Mouse (Mus musculus) lung, postnatal 0 days (tissue): ENCODE results near the gene Exosc7. TPM values are rescaled to one million over a fixed set of nuclear protein-coding genes. Genes with fewer than 3 reads are reported as not detected.

Experiments
- ATAC-seq: fragments of 200-750 bp; cut with Nextera tagmentation; 2 replicates; pipeline ENCODE4 v1.8.0; 2017; ENCODE audit warnings: moderate library complexity
- DNase-seq: peaks from one replicate; pipeline ENCODE4 v3.0.0-alpha.2; 2016; ENCODE audit warnings: low spot score
- H3K27ac ChIP-seq: fragments of 300-500 bp; sonication (generic); 2 replicates; pipeline ENCODE4 v1.5.1; 2014; ENCODE audit warnings: antibody characterized with exemption, mild to moderate bottlenecking, low read length, mixed read lengths
- H3K27me3 ChIP-seq: fragments of 300-500 bp; sonication (generic); replicated peaks from 2 replicates; pipeline ENCODE4 v1.6.1; 2014; ENCODE audit warnings: low read length, mixed read lengths; ENCODE audit not compliant: insufficient read depth
- H3K36me3 ChIP-seq: fragments of 300-500 bp; sonication (generic); 2 replicates; pipeline ENCODE4 v1.6.1; 2014; ENCODE audit warnings: low read length, mixed read lengths; ENCODE audit not compliant: insufficient read depth
- H3K4me1 ChIP-seq: fragments of 300-500 bp; sonication (generic); 2 replicates; pipeline ENCODE4 v1.6.1; 2014; ENCODE audit warnings: antibody characterized with exemption, low read depth, low read length, mixed read lengths; ENCODE audit not compliant: insufficient read depth
- H3K4me2 ChIP-seq: fragments of 300-500 bp; sonication (generic); replicated peaks from 2 replicates; pipeline ENCODE4 v1.6.1; 2014; ENCODE audit warnings: low read depth, mild to moderate bottlenecking, low read length, moderate library complexity, mixed read lengths
- H3K4me3 ChIP-seq: fragments of 300-500 bp; sonication (generic); 2 replicates; pipeline ENCODE4 v1.5.1; 2014; ENCODE audit warnings: low read depth, low read length
- H3K9ac ChIP-seq: fragments of 300-500 bp; sonication (generic); replicated peaks from 2 replicates; pipeline ENCODE4 v1.6.1; 2014; ENCODE audit warnings: low read depth, mild to moderate bottlenecking
- H3K9me3 ChIP-seq: fragments of 300-500 bp; sonication (generic); 2 replicates; pipeline ENCODE4 v1.6.1; 2016; ENCODE audit warnings: low read length, mixed read lengths
- CTCF ChIP-seq: IDR thresholded peaks from 2 replicates; pipeline ENCODE4 v1.5.1; 2016; ENCODE audit warnings: antibody characterized with exemption, mild to moderate bottlenecking
- EP300 ChIP-seq: IDR thresholded peaks from 2 replicates; pipeline ENCODE4 v1.6.1; 2016; ENCODE audit warnings: antibody characterized with exemption, mild to moderate bottlenecking, control low read depth
- WGBS: fragments of 180-500 bp; shearing (Covaris S2); extraction: QIAGEN DNeasy Blood & Tissue Kit; methylation state at CpG from one replicate; pipeline ENCODE4 v1.1.7; 2014; 5-methylcytosine and 5-hydroxymethylcytosine counted together
- polyA plus RNA-seq: library from polyadenylated mRNA; unstranded; fragments of >200 nt; fragmentation: Nextera tagmentation; extraction: Ambion mirVana; gene quantifications from 2 replicates; pipeline ENCODE4 v1.2.1, GENCODE M21; 2015

Gene Exosc7
- polyA plus RNA-seq, 1 experiment from 2014 or later, result 145 TPM

DNA sequence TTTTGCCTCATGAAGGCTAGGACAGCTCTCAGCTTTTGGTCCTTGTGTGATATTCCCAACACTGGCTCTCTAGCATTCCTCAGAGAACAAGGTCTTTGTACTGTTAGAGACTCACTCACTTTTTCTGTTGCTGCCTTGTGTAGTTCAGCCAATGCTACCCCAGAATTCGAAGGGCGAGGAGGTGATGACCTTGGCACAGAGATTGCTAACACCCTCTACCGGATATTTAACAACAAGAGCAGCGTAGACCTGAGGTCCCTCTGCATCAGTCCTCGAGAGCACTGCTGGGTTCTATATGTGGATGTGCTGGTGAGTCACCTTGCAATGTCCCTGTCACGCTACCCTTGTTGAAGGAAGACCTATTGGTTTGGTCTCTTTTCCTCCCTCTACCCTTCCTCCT lies 14.6 kb downstream of the Exosc7 start:
- H3K4me3 ChIP-seq, result no peak overlapping the region
- ATAC-seq (no peak), DNase-seq (no peak)
- peaks cover 58% of the 10 kb centered on the region for H3K36me3 ChIP-seq
- H3K9ac ChIP-seq, result no peak overlapping the region
- no peaks in the 10 kb centered on the region for H3K27me3 ChIP-seq
- no peaks in the 10 kb centered on the region for H3K4me1 ChIP-seq
- no peak for TF ChIP-seq CTCF
- TF ChIP-seq EP300, result no peak
- no peaks in the 10 kb centered on the region for H3K9me3 ChIP-seq
- no peak overlapping the region for H3K27ac ChIP-seq
- WGBS, result 95% methylated on average over 6 of the region's 6 CpGs
- no peak overlapping the region for H3K4me2 ChIP-seq

DNA sequence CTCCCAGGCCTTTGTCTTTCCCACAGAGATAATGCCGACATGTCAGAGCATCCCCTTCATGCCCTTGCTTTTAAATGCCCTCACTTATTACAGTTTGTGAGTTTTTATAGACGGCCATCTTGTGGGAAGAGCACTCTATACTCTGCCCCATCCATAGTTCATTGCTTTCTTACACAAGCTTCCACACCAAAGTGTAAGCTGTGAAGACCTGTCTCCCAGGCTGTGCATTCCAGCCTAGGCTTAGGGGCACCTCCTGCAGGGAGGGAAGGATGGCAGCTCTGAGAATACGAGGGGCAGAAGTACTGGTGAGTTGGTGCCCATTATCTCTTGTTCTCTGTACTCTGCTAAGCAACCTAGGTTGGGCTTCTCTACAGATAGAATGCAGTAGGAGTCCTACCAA lies 20.0 kb downstream of the Exosc7 start:
- Histone ChIP-seq H3K27ac (no peak overlapping the region), H3K4me1 (no peaks in the 10 kb centered on the region), H3K4me3 (no peak overlapping the region), H3K36me3 (peaks cover 47% of the 10 kb centered on the region), H3K27me3 (no peaks in the 10 kb centered on the region), H3K9ac (no peak overlapping the region), H3K4me2 (no peak overlapping the region), H3K9me3 (no peaks in the 10 kb centered on the region)
- DNase-seq, result no peak
- ATAC-seq, result no peak
- WGBS, result 94% methylated on average over 3 of the region's 3 CpGs
- TF ChIP-seq CTCF (no peak), EP300 (no peak)

DNA sequence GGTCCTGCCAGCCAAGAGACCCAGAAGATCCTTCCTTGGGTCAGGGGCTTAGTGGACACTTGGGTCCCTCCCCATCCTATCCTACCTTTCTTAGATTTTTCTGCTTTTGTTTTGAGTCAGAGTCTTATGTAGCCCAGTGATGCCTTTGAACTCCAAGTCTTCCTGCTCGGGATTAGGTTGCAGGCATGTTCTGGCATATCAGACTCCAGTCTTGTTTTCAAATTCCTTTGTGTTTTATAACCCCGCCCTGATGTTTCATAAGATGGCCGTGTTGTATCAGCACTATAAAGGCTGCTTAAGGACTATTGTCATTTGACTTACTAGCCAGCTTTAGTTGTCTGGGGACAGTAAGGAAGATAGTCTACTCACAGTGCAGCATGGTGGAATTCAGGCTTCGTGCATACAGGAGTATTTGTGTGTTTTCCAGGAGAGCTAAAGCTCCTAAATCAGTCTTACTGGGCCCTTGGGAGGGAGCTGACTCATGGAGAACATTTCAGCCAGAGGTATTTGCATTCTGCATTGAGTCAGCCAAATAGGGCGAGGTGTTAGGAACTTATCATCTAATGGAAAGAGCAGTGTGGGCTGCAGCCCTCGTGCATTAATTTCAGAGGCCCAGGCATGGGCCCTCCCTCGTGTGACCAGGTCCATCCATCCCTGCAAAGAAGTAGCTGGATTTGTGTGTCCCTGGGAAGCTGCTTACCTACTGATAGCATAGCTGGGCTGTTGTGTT lies 24.1 kb downstream of the Exosc7 start:
- H3K27me3 ChIP-seq, result no peaks in the 10 kb centered on the region
- no peak for ATAC-seq
- H3K4me3 ChIP-seq, result no peak overlapping the region
- no peak overlapping the region for H3K4me2 ChIP-seq
- DNase-seq, result peak; percentile 54
- no peak for TF ChIP-seq EP300
- TF ChIP-seq CTCF, result no peak
- H3K9ac ChIP-seq, result no peak overlapping the region
- 77% methylated on average over 7 of the region's 7 CpGs for WGBS
- H3K27ac ChIP-seq, result no peak overlapping the region; the same call in 1 of the 2 replicates
- no peaks in the 10 kb centered on the region for H3K9me3 ChIP-seq
- peaks cover 11% of the 10 kb centered on the region; the same call in 1 of the 2 replicates for H3K36me3 ChIP-seq
- peaks cover 3% of the 10 kb centered on the region; the same call in 1 of the 2 replicates for H3K4me1 ChIP-seq

DNA sequence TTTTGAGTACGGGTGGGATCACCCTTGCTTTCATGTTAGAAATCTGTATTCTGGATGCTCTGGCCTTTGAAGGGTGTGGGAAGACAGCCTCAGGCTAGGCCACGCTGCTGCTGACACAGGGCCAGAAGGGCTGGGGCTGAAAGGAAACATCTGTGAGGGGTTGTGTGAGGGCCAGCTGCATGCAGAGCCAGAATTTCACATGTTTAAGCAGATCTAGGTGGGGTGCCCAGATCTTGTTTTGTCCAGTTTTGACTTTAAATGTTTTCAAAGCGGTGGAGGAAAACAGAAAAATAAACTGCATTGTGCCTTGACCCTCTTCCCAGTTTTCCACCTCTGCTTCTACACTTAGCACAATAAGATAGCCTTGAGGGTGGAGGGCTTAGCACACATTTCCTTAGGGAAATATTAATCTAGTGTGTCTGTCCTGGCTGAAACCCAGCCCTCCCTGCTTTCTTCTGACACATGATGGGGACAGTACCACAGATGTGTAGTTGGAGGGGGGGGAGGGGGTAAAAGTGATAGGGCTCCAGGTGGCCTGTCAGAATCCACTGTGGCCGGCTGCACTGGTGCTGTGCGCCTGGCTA lies 26.0 kb downstream of the Exosc7 start:
- H3K27ac ChIP-seq, result peak overlapping the region; percentile 69
- ATAC-seq (peak; percentile 91), DNase-seq (peak; percentile 86)
- no peak overlapping the region for H3K4me2 ChIP-seq
- WGBS, result 39% methylated on average over 5 of the region's 5 CpGs
- no peak overlapping the region for H3K4me3 ChIP-seq
- TF ChIP-seq CTCF (no peak), EP300 (peak; percentile 46)
- no peaks in the 10 kb centered on the region for H3K36me3 ChIP-seq
- H3K4me1 ChIP-seq, result peaks cover 3% of the 10 kb centered on the region; the same call in 1 of the 2 replicates
- H3K27me3 ChIP-seq, result no peaks in the 10 kb centered on the region
- H3K9me3 ChIP-seq, result no peaks in the 10 kb centered on the region
- H3K9ac ChIP-seq, result no peak overlapping the region

DNA sequence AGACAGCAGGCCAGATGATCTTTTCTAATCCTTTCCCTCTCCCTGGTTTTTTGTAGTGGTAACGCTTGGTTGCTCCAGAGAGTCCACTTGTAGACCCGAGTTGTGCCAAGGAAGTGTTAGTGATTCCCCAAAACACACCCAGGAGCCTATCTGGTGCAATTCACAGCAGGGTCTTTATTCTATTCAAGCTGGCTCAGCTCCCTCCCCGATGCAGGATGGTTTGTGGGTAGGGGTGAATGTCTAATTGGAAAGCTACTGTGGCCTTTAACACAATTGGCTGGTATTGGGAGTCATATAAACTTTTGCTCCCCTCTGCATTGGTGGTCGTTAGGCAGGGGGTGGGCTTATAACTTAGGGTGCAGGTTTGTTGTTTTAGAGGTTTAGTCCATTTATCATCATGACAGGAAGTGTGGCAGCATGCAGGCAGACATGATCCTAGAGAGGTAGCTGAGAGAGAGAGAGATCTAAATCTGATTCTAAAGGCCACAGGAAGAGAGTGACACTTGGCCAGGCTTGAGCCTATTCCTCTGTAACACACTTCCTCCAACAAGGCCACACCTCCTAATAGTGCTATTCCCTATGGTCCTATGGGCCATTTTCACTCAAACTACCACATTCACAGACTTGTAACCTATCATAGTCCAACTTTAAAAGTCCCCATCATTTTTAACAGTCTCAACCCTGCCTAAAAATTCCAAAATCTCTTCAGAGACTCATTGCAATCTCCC lies 27.0 kb downstream of the Exosc7 start:
- H3K9me3 ChIP-seq, result no peaks in the 10 kb centered on the region
- peak overlapping the region; percentile 69 for H3K27ac ChIP-seq
- DNase-seq (no peak), ATAC-seq (no peak)
- peaks cover 3% of the 10 kb centered on the region; the same call in 1 of the 2 replicates for H3K4me1 ChIP-seq
- TF ChIP-seq CTCF (no peak), EP300 (no peak)
- no peak overlapping the region for H3K4me2 ChIP-seq
- H3K36me3 ChIP-seq, result no peaks in the 10 kb centered on the region
- no peaks in the 10 kb centered on the region for H3K27me3 ChIP-seq
- WGBS, result 77% methylated on average over 4 of the region's 4 CpGs
- H3K4me3 ChIP-seq, result no peak overlapping the region
- no peak overlapping the region for H3K9ac ChIP-seq

DNA sequence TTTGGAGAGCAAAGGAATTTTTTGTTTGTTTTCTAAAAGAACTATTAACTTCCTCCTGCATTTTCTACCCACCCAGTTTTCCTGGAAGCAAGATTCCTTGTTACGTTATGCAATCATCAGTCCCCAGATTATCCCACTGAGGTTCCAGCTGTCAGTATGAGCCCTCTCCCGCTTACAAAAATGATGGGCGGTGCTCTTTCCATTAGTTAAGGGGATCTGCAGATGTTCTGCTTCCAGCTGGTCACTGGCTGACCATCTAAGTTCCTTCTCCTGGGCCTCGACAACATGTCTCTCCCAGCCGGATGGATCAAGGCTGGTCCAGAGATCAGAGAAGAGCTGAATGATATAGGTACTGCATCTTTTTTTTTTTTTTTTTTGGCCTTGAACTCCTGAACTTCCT lies 35.4 kb downstream of the Exosc7 start:
- WGBS, result 41% methylated on average over 5 of the region's 5 CpGs
- peak; percentile 69; the same call in 1 of the 2 replicates for TF ChIP-seq EP300
- no peak for TF ChIP-seq CTCF
- Histone ChIP-seq H3K4me2 (no peak overlapping the region), H3K9ac (no peak overlapping the region), H3K9me3 (no peaks in the 10 kb centered on the region), H3K27ac (peak overlapping the region; percentile 81), H3K27me3 (no peaks in the 10 kb centered on the region), H3K4me1 (peaks cover 11% of the 10 kb centered on the region), H3K4me3 (no peak overlapping the region), H3K36me3 (no peaks in the 10 kb centered on the region)
- DNase-seq (peak; percentile 89), ATAC-seq (peak; percentile 78)
